ENCODE assay signal across 8 mouse cellular contexts in genomic region chr12:117586124-117586523, GRCm38 (mm10).
DNase-seq lines count a peak whose midpoint lies in the region; ATAC-seq and TF ChIP-seq lines count a peak whose summit lies in the region.

No protein-coding gene starts in this region.

- intact Hi-C loops in gastrocnemius, adult 2 months (cut with DNase I), result loop anchor here (1.0 to 10.0 kb wide), 2 partner anchors 161 to 179 kb away; no protein-coding TSS in a partner anchor

- H3K9ac ChIP-seq in kidney, embryonic 14.5 days (ENCODE audit: low read depth, low read length), result no peak overlapping the region

- H3K4me2 ChIP-seq in kidney, embryonic 14.5 days (replicated peaks; ENCODE audit: low read depth, low read length), result no peak overlapping the region

- no peaks in the 10 kb centered on the region for H3K9me3 ChIP-seq in kidney, embryonic 14.5 days (ENCODE audit: control insufficient read depth, low read length)
- no peaks in the 10 kb centered on the region for H3K9me3 ChIP-seq in limb, embryonic 10.5 days (replicated peaks)

- no peaks in the 10 kb centered on the region for H3K4me1 ChIP-seq in kidney, embryonic 14.5 days (ENCODE audit: control insufficient read depth, insufficient read depth, low read length)
- H3K4me1 ChIP-seq in limb, embryonic 10.5 days, result peaks cover 6% of the 10 kb centered on the region

- H3K36me3 ChIP-seq in kidney, embryonic 14.5 days (ENCODE audit: control insufficient read depth, insufficient read depth, low read length), result no peaks in the 10 kb centered on the region; the same call in 1 of the 2 replicates
- H3K36me3 ChIP-seq in limb, embryonic 10.5 days, result no peaks in the 10 kb centered on the region

- peak; percentile 72 for TF ChIP-seq CTCF in gastrocnemius, adult 2 months (IDR thresholded peaks at IDR 0.05)

- no peak for ATAC-seq in kidney, embryonic 14.5 days (ENCODE audit: low FRiP score, low TSS enrichment)

- H3K27ac ChIP-seq in kidney, embryonic 14.5 days (ENCODE audit: low read depth, low read length), result no peak overlapping the region
- H3K27ac ChIP-seq in gastrocnemius, adult 2 months, result no peak overlapping the region
- H3K27ac ChIP-seq in limb, embryonic 10.5 days, result no peak overlapping the region

- no peaks in the 10 kb centered on the region for H3K27me3 ChIP-seq in kidney, embryonic 14.5 days (ENCODE audit: control insufficient read depth, insufficient read depth, low read length)
- H3K27me3 ChIP-seq in limb, embryonic 10.5 days (ENCODE audit: low read depth, poor library complexity, severe bottlenecking), result no peaks in the 10 kb centered on the region

- peak; percentile 56 for DNase-seq in kidney, adult 11 months
- peak; percentile 19 for DNase-seq in c-Kit-positive CD71-positive TER-119-positive erythroid progenitor cells, embryonic 14.5 days (ENCODE audit: low spot score)
- peak; percentile 55 for DNase-seq in gastrocnemius, adult 2 months
- peak; percentile 53 to 82 for DNase-seq in kidney, adult 8-10 months
- peak; percentile 65 for DNase-seq in limb, embryonic 10.5 days (ENCODE audit: low spot score)
- peak; percentile 19 for DNase-seq in ovary, postnatal 10 days (ENCODE audit: low spot score)
- DNase-seq in thymus, postnatal 0 days (ENCODE audit: low spot score), result peak; percentile 56

- no peak overlapping the region for H3K4me3 ChIP-seq in kidney, embryonic 14.5 days (ENCODE audit: low read length)
- H3K4me3 ChIP-seq in gastrocnemius, adult 2 months, result no peak overlapping the region
- no peak overlapping the region for H3K4me3 ChIP-seq in limb, embryonic 10.5 days

- WGBS in kidney, embryonic 14.5 days, result 32% methylated on average over 1 of the region's 1 CpGs
- WGBS in limb, embryonic 10.5 days, result 43% methylated on average over 1 of the region's 1 CpGs
